Mouse (Mus musculus): ENCODE measurements at regions not wholly inside any gene's neighbourhood (a gene's known extent, or its start where the extent isn't known, plus 50 kb on each side); places are given as distances from the start of the nearest gene placed in this dataset.

DNA sequence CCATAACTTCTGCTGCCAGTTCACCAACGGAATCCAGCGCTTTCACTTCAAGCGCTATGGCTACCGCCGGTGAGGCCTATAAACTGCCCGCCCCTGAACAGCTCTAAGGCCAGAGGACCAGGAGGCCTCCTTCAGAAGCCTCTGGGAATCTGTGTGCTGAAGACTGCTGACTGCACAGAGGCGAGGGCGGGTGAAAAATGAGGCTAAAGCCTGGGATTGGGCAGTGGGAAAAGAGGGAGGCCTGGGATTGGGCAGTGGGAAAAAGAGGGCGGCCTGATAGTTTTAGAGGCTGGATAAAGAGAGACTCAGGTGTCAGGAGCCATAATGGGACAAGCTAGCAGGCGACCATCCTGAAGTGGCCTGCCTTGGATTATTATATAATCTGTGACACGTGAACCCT, 80.8 kb downstream of the Plekhb2 start:
- WGBS: 84% methylated on average over 11 of the region's 11 CpGs
- Histone ChIP-seq H3K27ac (replicated peaks in 1 of 2; ENCODE audit: control insufficient read depth in 1 of 2, insufficient read depth in 1 of 2, low read depth in 2 of 2, low read length in 2 of 2) (no peak overlapping the region), H3K27me3 (ENCODE audit: control insufficient read depth, insufficient read depth, low read length) (no peaks in the 10 kb centered on the region), H3K36me3 (ENCODE audit: control insufficient read depth, insufficient read depth, low read length) (no peaks in the 10 kb centered on the region), H3K4me3 (ENCODE audit: control insufficient read depth in 1 of 2, insufficient read depth in 1 of 2, low read depth in 1 of 2, low read length in 2 of 2) (no peak overlapping the region), H3K9ac (ENCODE audit: low read length) (no peak overlapping the region), H3K4me2 (ENCODE audit: low read length) (no peak overlapping the region), H3K9me3 (ENCODE audit: control insufficient read depth, low read length) (peaks cover 15% of the 10 kb centered on the region; the same call in 1 of the 2 replicates), H3K4me1 (ENCODE audit: control insufficient read depth in 2 of 2, insufficient read depth in 2 of 2, low read length in 2 of 2) (no peaks in the 10 kb centered on the region)
- no peak for ATAC-seq (ENCODE audit: insufficient number of reproducible peaks, insufficient read depth, low FRiP score, low read depth)

DNA sequence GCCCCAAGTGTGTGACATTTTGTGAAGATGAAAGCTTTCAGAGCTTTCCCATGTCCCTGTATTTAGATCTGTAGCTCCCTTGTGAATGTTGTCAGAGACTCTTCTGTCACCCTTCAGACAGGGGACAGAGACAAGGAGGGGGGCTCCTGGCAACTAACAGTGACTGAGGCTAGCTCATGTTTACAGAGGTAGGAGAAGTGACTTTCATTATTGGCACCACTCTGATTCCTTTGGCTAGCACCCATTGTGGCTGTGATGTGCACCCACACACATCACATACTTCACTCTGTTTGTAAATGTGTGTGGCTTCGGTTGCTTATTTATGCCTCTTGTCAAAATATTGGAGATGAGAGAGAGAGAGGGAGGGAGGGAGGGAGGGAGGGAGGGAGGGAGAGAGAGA, 93.4 kb downstream of the Plekhb2 start:
- Histone ChIP-seq H3K9me3 (ENCODE audit: control insufficient read depth, low read length) (no peaks in the 10 kb centered on the region), H3K4me2 (ENCODE audit: low read length) (no peak overlapping the region), H3K4me3 (ENCODE audit: control insufficient read depth in 1 of 2, insufficient read depth in 1 of 2, low read depth in 1 of 2, low read length in 2 of 2) (no peak overlapping the region), H3K27me3 (ENCODE audit: control insufficient read depth, insufficient read depth, low read length) (no peaks in the 10 kb centered on the region), H3K27ac (replicated peaks in 1 of 2; ENCODE audit: control insufficient read depth in 1 of 2, insufficient read depth in 1 of 2, low read depth in 2 of 2, low read length in 2 of 2) (no peak overlapping the region), H3K9ac (ENCODE audit: low read length) (no peak overlapping the region), H3K4me1 (ENCODE audit: control insufficient read depth in 2 of 2, insufficient read depth in 2 of 2, low read length in 2 of 2) (no peaks in the 10 kb centered on the region), H3K36me3 (ENCODE audit: control insufficient read depth, insufficient read depth, low read length) (no peaks in the 10 kb centered on the region)
- WGBS: 64% methylated on average over 1 of the region's 1 CpGs
- no peak for ATAC-seq (ENCODE audit: insufficient number of reproducible peaks, insufficient read depth, low FRiP score, low read depth)

DNA sequence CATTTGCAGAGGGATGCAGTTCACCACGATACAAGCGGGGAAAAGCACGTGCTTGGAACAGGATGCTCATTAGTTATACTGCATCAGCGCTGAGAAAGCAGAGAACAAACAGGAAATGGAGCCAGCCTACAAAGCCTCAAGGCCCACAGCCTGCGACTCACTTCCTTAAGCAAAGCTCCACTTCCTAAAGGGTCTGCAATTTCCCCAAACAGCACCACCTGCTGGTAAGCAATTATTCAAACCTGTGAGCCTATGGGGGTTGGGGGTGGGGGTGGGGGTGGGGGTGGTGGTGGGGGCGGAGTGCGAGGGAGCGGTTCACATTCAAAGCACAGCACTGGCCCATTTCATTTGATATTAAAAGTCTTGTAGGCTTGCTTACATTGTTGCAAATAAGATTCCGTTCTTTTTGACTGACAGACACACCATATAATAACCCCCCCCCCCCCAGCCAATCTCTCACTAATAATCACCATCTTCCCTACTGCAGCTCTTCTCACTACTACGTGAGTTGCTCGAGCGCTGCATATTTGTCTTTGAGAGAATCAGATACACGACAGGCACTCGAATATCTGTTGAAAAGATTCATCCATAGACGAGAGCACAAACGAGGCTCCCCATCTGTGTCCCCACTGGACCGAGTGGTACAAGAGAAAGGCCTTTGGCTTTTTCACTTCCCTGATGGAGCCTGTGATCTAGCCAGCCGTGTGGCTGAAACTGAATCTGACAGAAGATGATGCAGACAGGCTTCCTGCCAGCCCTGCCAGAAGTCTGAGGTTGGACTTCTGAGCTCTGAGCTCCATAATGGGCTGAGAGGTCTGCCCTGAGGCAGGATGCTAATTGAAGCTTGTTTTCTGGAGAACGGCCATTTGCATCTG, 112.1 kb downstream of the Plekhb2 start:
- Histone ChIP-seq H3K27ac (replicated peaks in 1 of 2; ENCODE audit: control insufficient read depth in 1 of 2, insufficient read depth in 1 of 2, low read depth in 2 of 2, low read length in 2 of 2) (no peak overlapping the region), H3K4me2 (ENCODE audit: low read length) (no peak overlapping the region), H3K4me1 (ENCODE audit: control insufficient read depth in 2 of 2, insufficient read depth in 2 of 2, low read length in 2 of 2) (no peaks in the 10 kb centered on the region), H3K36me3 (ENCODE audit: control insufficient read depth, insufficient read depth, low read length) (no peaks in the 10 kb centered on the region), H3K9ac (ENCODE audit: low read length) (no peak overlapping the region), H3K27me3 (ENCODE audit: control insufficient read depth, insufficient read depth, low read length) (no peaks in the 10 kb centered on the region), H3K9me3 (ENCODE audit: control insufficient read depth, low read length) (peaks cover 5% of the 10 kb centered on the region; the same call in 1 of the 2 replicates), H3K4me3 (ENCODE audit: control insufficient read depth in 1 of 2, insufficient read depth in 1 of 2, low read depth in 1 of 2, low read length in 2 of 2) (no peak overlapping the region)
- no peak for ATAC-seq (ENCODE audit: insufficient number of reproducible peaks, insufficient read depth, low FRiP score, low read depth)
- 67% methylated on average over 19 of the region's 19 CpGs for WGBS

DNA sequence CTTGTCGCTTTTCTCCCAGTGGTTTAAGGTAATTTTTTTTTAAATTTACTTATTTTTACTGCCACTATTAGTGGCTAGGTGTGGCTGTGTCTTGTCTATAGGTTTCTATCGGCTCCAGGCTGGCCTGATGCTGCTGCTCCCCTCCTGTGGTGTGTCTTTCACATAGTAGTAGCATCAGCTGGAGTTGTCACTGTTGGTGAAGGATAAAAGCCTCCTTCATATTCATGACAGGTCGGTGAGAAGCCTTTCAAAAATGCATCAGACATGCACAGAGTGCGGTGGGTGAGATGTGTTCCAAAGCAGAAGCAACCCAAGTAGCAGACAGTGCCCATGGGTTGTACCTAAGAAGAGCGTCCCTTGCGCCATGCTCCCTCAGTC, 112.7 kb downstream of the Plekhb2 start:
- Histone ChIP-seq H3K4me3 (ENCODE audit: control insufficient read depth in 1 of 2, insufficient read depth in 1 of 2, low read depth in 1 of 2, low read length in 2 of 2) (no peak overlapping the region), H3K36me3 (ENCODE audit: control insufficient read depth, insufficient read depth, low read length) (no peaks in the 10 kb centered on the region), H3K27me3 (ENCODE audit: control insufficient read depth, insufficient read depth, low read length) (no peaks in the 10 kb centered on the region), H3K9ac (ENCODE audit: low read length) (no peak overlapping the region), H3K27ac (replicated peaks in 1 of 2; ENCODE audit: control insufficient read depth in 1 of 2, insufficient read depth in 1 of 2, low read depth in 2 of 2, low read length in 2 of 2) (no peak overlapping the region), H3K4me2 (ENCODE audit: low read length) (no peak overlapping the region), H3K4me1 (ENCODE audit: control insufficient read depth in 2 of 2, insufficient read depth in 2 of 2, low read length in 2 of 2) (no peaks in the 10 kb centered on the region), H3K9me3 (ENCODE audit: control insufficient read depth, low read length) (peaks cover 5% of the 10 kb centered on the region; the same call in 1 of the 2 replicates)
- WGBS: 71% methylated on average over 6 of the region's 6 CpGs
- no peak for ATAC-seq (ENCODE audit: insufficient number of reproducible peaks, insufficient read depth, low FRiP score, low read depth)

DNA sequence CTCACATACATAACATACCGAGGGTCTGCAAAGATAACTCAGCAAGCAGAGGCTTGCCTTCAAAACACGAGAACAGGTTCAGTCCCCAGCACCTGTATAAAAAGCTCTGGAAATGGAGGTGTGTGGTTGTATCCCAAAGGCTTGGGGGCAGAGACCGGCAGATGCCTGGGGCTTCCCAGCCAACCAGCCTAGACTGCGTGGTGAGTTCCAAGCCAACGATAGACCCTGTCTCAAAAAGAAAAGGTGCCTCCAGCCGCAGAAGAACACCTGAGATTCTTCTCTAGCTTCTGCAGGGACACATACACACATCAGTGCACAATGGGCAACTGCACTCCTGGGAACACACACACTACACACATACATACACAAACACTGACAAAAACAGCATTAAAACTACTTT, 125.0 kb downstream of the Plekhb2 start:
- Histone ChIP-seq H3K4me3 (ENCODE audit: control insufficient read depth in 1 of 2, insufficient read depth in 1 of 2, low read depth in 1 of 2, low read length in 2 of 2) (no peak overlapping the region), H3K9ac (ENCODE audit: low read length) (no peak overlapping the region), H3K4me1 (ENCODE audit: control insufficient read depth in 2 of 2, insufficient read depth in 2 of 2, low read length in 2 of 2) (no peaks in the 10 kb centered on the region), H3K27ac (replicated peaks in 1 of 2; ENCODE audit: control insufficient read depth in 1 of 2, insufficient read depth in 1 of 2, low read depth in 2 of 2, low read length in 2 of 2) (no peak overlapping the region), H3K27me3 (ENCODE audit: control insufficient read depth, insufficient read depth, low read length) (no peaks in the 10 kb centered on the region), H3K36me3 (ENCODE audit: control insufficient read depth, insufficient read depth, low read length) (no peaks in the 10 kb centered on the region), H3K9me3 (ENCODE audit: control insufficient read depth, low read length) (0 out of 2 replicates have a peak, but pooled peaks cover 15% of the 10 kb centered on the region), H3K4me2 (ENCODE audit: low read length) (no peak overlapping the region)
- 77% methylated on average over 6 of the region's 6 CpGs for WGBS
- ATAC-seq (ENCODE audit: insufficient number of reproducible peaks, insufficient read depth, low FRiP score, low read depth): no peak

DNA sequence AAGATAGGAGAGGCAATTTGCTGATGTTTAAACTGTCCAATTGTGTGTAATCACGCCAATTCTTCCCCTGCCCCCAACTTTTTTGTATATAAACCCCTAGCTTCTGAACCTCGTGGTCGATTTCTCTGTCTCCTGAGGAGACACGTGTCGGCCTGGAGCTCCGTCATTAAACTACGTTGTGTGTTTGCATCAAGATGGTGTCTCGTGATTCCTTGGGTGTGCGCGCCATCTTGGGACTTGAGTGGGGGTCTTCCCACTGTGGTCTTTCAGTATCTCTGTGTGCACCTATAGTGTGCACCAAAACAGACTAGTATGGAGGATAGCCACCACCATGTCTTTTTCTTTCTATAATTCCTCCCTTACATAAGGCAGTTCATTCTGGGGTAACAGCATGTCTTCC, 128.4 kb downstream of the Plekhb2 start:
- 84% methylated on average over 10 of the region's 10 CpGs for WGBS
- Histone ChIP-seq H3K9ac (ENCODE audit: low read length) (no peak overlapping the region), H3K4me2 (ENCODE audit: low read length) (no peak overlapping the region), H3K4me3 (ENCODE audit: control insufficient read depth in 1 of 2, insufficient read depth in 1 of 2, low read depth in 1 of 2, low read length in 2 of 2) (no peak overlapping the region), H3K27me3 (ENCODE audit: control insufficient read depth, insufficient read depth, low read length) (no peaks in the 10 kb centered on the region), H3K4me1 (ENCODE audit: control insufficient read depth in 2 of 2, insufficient read depth in 2 of 2, low read length in 2 of 2) (no peaks in the 10 kb centered on the region), H3K27ac (replicated peaks in 1 of 2; ENCODE audit: control insufficient read depth in 1 of 2, insufficient read depth in 1 of 2, low read depth in 2 of 2, low read length in 2 of 2) (no peak overlapping the region), H3K36me3 (ENCODE audit: control insufficient read depth, insufficient read depth, low read length) (no peaks in the 10 kb centered on the region), H3K9me3 (ENCODE audit: control insufficient read depth, low read length) (0 out of 2 replicates have a peak, but pooled peaks cover 20% of the 10 kb centered on the region)
- no peak for ATAC-seq (ENCODE audit: insufficient number of reproducible peaks, insufficient read depth, low FRiP score, low read depth)

DNA sequence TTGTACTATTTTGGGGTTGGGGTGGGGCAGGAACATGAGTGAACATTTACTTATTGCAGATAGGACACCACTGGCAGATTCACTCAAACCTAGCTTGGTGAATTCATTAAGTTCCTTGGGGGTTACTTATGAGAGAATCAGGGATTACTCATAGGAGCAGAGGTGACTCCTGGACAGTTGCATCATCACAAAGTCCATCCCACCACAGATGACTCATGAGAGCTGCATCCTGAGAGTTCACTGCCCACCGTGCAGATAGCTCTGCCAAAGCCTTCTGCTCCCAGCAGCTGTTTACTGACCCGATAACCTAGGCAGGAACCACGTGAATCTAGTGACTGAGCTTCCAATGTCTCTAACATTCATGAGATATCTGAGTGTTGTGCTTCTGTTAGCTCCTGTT, 129.6 kb downstream of the Plekhb2 start:
- ATAC-seq (ENCODE audit: insufficient number of reproducible peaks, insufficient read depth, low FRiP score, low read depth): no peak
- H3K9ac ChIP-seq (ENCODE audit: low read length): no peak overlapping the region
- no peaks in the 10 kb centered on the region for H3K27me3 ChIP-seq (ENCODE audit: control insufficient read depth, insufficient read depth, low read length)
- H3K9me3 ChIP-seq (ENCODE audit: control insufficient read depth, low read length): 0 out of 2 replicates have a peak, but pooled peaks cover 20% of the 10 kb centered on the region
- 62% methylated on average over 3 of the region's 3 CpGs for WGBS
- no peak overlapping the region for H3K27ac ChIP-seq (replicated peaks in 1 of 2; ENCODE audit: control insufficient read depth in 1 of 2, insufficient read depth in 1 of 2, low read depth in 2 of 2, low read length in 2 of 2)
- H3K4me2 ChIP-seq (ENCODE audit: low read length): no peak overlapping the region
- H3K4me1 ChIP-seq (ENCODE audit: control insufficient read depth in 2 of 2, insufficient read depth in 2 of 2, low read length in 2 of 2): no peaks in the 10 kb centered on the region
- H3K4me3 ChIP-seq (ENCODE audit: control insufficient read depth in 1 of 2, insufficient read depth in 1 of 2, low read depth in 1 of 2, low read length in 2 of 2): no peak overlapping the region
- H3K36me3 ChIP-seq (ENCODE audit: control insufficient read depth, insufficient read depth, low read length): no peaks in the 10 kb centered on the region

DNA sequence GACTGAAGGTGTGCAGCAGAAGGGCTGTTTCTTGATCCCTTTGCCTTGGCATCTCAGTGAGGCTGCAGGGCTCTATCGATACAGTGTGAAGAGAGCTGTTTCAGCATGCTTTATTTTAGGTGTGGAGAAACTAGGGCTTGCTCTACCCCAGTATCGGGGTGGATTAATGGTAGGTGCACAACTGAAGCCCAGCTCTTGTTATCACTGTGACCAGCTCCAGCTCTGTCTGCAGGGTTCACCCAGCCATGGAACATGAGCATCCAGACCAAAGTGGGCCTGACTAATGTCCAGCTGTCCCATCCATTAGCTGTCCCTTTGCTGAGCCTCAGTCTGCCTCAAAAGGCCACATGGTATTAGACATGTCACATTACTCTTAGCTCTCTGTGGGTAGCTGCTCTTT, 132.2 kb downstream of the Plekhb2 start:
- no peaks in the 10 kb centered on the region for H3K4me1 ChIP-seq (ENCODE audit: control insufficient read depth in 2 of 2, insufficient read depth in 2 of 2, low read length in 2 of 2)
- no peaks in the 10 kb centered on the region for H3K27me3 ChIP-seq (ENCODE audit: control insufficient read depth, insufficient read depth, low read length)
- H3K27ac ChIP-seq (replicated peaks in 1 of 2; ENCODE audit: control insufficient read depth in 1 of 2, insufficient read depth in 1 of 2, low read depth in 2 of 2, low read length in 2 of 2): no peak overlapping the region
- no peak overlapping the region for H3K4me2 ChIP-seq (ENCODE audit: low read length)
- no peak for ATAC-seq (ENCODE audit: insufficient number of reproducible peaks, insufficient read depth, low FRiP score, low read depth)
- no peak overlapping the region for H3K9ac ChIP-seq (ENCODE audit: low read length)
- no peak overlapping the region for H3K4me3 ChIP-seq (ENCODE audit: control insufficient read depth in 1 of 2, insufficient read depth in 1 of 2, low read depth in 1 of 2, low read length in 2 of 2)
- no peaks in the 10 kb centered on the region for H3K36me3 ChIP-seq (ENCODE audit: control insufficient read depth, insufficient read depth, low read length)
- H3K9me3 ChIP-seq (ENCODE audit: control insufficient read depth, low read length): 0 out of 2 replicates have a peak, but pooled peaks cover 20% of the 10 kb centered on the region
- 83% methylated on average over 2 of the region's 2 CpGs for WGBS
